Mouse (Mus musculus) stomach, embryonic 14.5 days (tissue): ENCODE data around the gene Wbp11. TPM values are rescaled to one million over a fixed set of nuclear protein-coding genes. Genes with fewer than 3 reads are reported as not detected.

Experiments used
- ATAC-seq: fragments of 200-750 bp; cut with Nextera tagmentation; 2 replicates; pipeline ENCODE4 v1.8.0; 2017; ENCODE audit warnings: low read depth, moderate TSS enrichment; ENCODE audit not compliant: insufficient number of reproducible peaks, insufficient read depth, low FRiP score
- H3K27ac ChIP-seq: fragments of 300-500 bp; sonication (generic); 2 replicates; pipeline ENCODE4 v1.5.1; 2014; ENCODE audit warnings: mild to moderate bottlenecking, low read length, moderate library complexity, mixed read lengths
- H3K27me3 ChIP-seq: fragments of 300-500 bp; sonication (generic); 2 replicates; pipeline ENCODE4 v1.6.1; 2014; ENCODE audit warnings: low read length, control low read depth, mixed read lengths; ENCODE audit not compliant: control insufficient read depth, insufficient read depth
- H3K36me3 ChIP-seq: fragments of 300-500 bp; sonication (generic); 2 replicates; pipeline ENCODE4 v1.6.1; 2014; ENCODE audit warnings: mild to moderate bottlenecking, control low read depth, low read length, moderate library complexity, mixed read lengths; ENCODE audit not compliant: control insufficient read depth, insufficient read depth
- H3K4me1 ChIP-seq: fragments of 300-500 bp; sonication (generic); 2 replicates; pipeline ENCODE4 v1.6.1; 2014; ENCODE audit warnings: low read length, control low read depth, mixed read lengths; ENCODE audit not compliant: control insufficient read depth, insufficient read depth
- H3K4me2 ChIP-seq: fragments of 300-500 bp; sonication (generic); replicated peaks from 2 replicates; pipeline ENCODE4 v1.6.1; 2014; ENCODE audit warnings: low read depth, low read length, control low read depth
- H3K4me3 ChIP-seq: fragments of 300-500 bp; sonication (generic); 2 replicates; pipeline ENCODE4 v1.5.1; 2014; ENCODE audit warnings: low read depth, low read length, control low read depth
- H3K9ac ChIP-seq: fragments of 300-500 bp; sonication (generic); replicated peaks from 2 replicates; pipeline ENCODE4 v1.6.1; 2014; ENCODE audit warnings: low read depth, mild to moderate bottlenecking, control low read depth, low read length, moderate library complexity, mixed read lengths
- H3K9me3 ChIP-seq: fragments of 300-500 bp; sonication (generic); 2 replicates; pipeline ENCODE4 v1.6.1; 2016; ENCODE audit warnings: low read depth, low read length, control low read depth; ENCODE audit not compliant: control insufficient read depth
- WGBS: fragments of 180-500 bp; shearing (Covaris S2); extraction: QIAGEN DNeasy Blood & Tissue Kit; methylation state at CpG from one replicate; pipeline ENCODE4 v1.1.7; 2014; 5-methylcytosine and 5-hydroxymethylcytosine counted together
- polyA plus RNA-seq: library from polyadenylated mRNA; unstranded; fragments of >200 nt; fragmentation: Nextera tagmentation; extraction: Ambion mirVana; gene quantifications from 2 replicates; pipeline ENCODE4 v1.2.1, GENCODE M21; 2014

The Wbp11 gene
- polyA plus RNA-seq, 1 experiment from 2014 or later: 103 TPM

GRCm38 (mm10) chr6:136848971-136849370 is 20.9 kb upstream of the Wbp11 start:
- Histone ChIP-seq H3K4me3 (no peak overlapping the region), H3K4me2 (no peak overlapping the region), H3K36me3 (no peaks in the 10 kb centered on the region), H3K9me3 (no peaks in the 10 kb centered on the region), H3K27ac (no peak overlapping the region), H3K27me3 (no peaks in the 10 kb centered on the region), H3K4me1 (0 out of 2 replicates have a peak, but pooled peaks cover 2% of the 10 kb centered on the region), H3K9ac (no peak overlapping the region)
- no peak for ATAC-seq
- 88% methylated on average over 5 of the region's 5 CpGs for WGBS

DNA sequence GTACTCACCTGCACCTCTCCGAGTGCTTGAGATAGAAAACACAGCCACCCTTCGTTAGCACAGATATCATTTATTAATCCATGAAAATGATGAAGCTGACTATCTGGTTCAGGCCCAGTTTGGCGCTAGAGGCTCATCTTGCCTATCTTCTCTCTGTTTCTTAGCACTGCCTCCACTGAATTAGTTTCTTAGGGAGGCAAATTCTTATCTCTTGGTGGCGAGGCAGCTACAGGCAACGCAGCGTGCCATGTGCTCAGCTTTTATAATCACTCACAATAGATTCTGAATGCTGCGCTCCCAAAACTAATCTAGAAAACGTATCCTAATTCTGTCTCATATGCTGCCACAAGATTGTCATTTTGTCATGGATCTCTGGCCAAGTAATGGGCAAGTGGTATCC is 20.4 kb upstream of the Wbp11 start:
- no peak for ATAC-seq

DNA sequence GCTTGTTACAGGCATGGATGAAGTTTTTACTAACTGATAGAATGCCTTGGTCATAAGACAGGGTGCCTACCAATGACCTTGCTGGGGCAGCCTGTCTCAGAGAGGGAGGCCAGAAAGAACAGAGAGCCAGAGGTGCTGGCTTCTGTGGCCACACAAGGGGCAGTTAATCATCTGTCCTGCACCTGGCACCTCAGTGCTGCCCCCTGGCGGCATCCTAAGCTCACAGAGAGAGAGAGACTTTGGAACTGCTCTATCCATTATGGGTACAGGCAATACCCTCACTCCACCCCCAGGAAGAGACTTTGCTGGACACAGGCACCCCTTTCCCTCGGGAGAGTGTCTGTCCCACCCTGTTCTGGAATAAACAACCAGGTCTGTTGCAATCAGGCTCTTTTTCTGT is 19.8 kb upstream of the Wbp11 start:
- Histone ChIP-seq H3K27me3 (no peaks in the 10 kb centered on the region), H3K9me3 (no peaks in the 10 kb centered on the region), H3K27ac (no peak overlapping the region), H3K4me1 (0 out of 2 replicates have a peak, but pooled peaks cover 1% of the 10 kb centered on the region), H3K4me3 (no peak overlapping the region), H3K9ac (no peak overlapping the region), H3K4me2 (no peak overlapping the region), H3K36me3 (no peaks in the 10 kb centered on the region)
- 0 out of 2 replicates have a peak, but pooled peaks have one; percentile 23 for ATAC-seq
- 26% methylated on average over 2 of the region's 2 CpGs for WGBS

More for the DNA sequence above, 20.4 kb upstream of the Wbp11 start:
- Histone ChIP-seq H3K27ac (no peak overlapping the region), H3K9ac (no peak overlapping the region), H3K4me2 (no peak overlapping the region), H3K4me3 (no peak overlapping the region), H3K36me3 (no peaks in the 10 kb centered on the region), H3K4me1 (0 out of 2 replicates have a peak, but pooled peaks cover 2% of the 10 kb centered on the region), H3K9me3 (no peaks in the 10 kb centered on the region), H3K27me3 (no peaks in the 10 kb centered on the region)
- WGBS: 84% methylated on average over 8 of the region's 8 CpGs

- H3K4me1 ChIP-seq: no peaks in the 10 kb centered on the region
- no peaks in the 10 kb centered on the region for H3K9me3 ChIP-seq
- no peaks in the 10 kb centered on the region for H3K27me3 ChIP-seq
- H3K4me3 ChIP-seq: no peak overlapping the region
- H3K4me2 ChIP-seq: no peak overlapping the region
- H3K36me3 ChIP-seq: no peaks in the 10 kb centered on the region
- no peak overlapping the region for H3K9ac ChIP-seq
- H3K27ac ChIP-seq: no peak overlapping the region
- no peak for ATAC-seq
- WGBS: 87% methylated on average over 3 of the region's 3 CpGs
Observed at GRCm38 (mm10) chr6:136847267-136847666, 19.2 kb upstream of the Wbp11 start.

- no peak for ATAC-seq
- WGBS: 79% methylated on average over 5 of the region's 5 CpGs
Observed at GRCm38 (mm10) chr6:136845706-136846480, 17.9 kb upstream of the Wbp11 start.

GRCm38 (mm10) chr6:136844903-136845302 is 16.9 kb upstream of the Wbp11 start:
- Histone ChIP-seq H3K9ac (no peak overlapping the region), H3K27ac (no peak overlapping the region), H3K36me3 (no peaks in the 10 kb centered on the region), H3K27me3 (no peaks in the 10 kb centered on the region), H3K9me3 (no peaks in the 10 kb centered on the region), H3K4me1 (no peaks in the 10 kb centered on the region), H3K4me3 (no peak overlapping the region), H3K4me2 (no peak overlapping the region)
- ATAC-seq: no peak
- 64% methylated on average over 2 of the region's 2 CpGs for WGBS

More at GRCm38 (mm10) chr6:136845706-136846480, 17.9 kb upstream of the Wbp11 start:
- H3K4me3 ChIP-seq: no peak overlapping the region
- no peaks in the 10 kb centered on the region for H3K36me3 ChIP-seq
- no peak overlapping the region for H3K4me2 ChIP-seq
- no peaks in the 10 kb centered on the region for H3K9me3 ChIP-seq
- no peaks in the 10 kb centered on the region for H3K27me3 ChIP-seq
- no peak overlapping the region for H3K9ac ChIP-seq
- H3K27ac ChIP-seq: no peak overlapping the region
- H3K4me1 ChIP-seq: no peaks in the 10 kb centered on the region

DNA sequence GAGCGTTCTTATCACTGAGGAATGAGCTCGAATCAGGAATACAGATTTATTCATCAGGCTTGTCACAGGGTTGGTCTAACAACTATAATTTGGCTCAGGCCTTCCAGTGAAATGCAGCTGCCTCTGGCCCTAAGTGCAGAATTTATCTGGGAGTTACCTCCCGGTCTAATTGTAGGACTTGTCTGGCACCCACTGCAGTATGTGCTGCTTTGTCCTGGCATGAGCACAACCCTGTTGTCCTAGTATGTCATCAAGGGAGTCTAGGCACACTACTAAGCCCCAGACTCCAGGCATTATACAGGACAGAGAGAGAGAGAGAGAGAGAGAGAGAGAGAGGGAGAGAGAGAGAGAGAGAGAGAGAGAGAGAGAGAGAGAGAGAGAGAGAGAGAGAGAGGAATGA is 9.3 kb upstream of the Wbp11 start:
- no peak overlapping the region for H3K4me3 ChIP-seq
- H3K9me3 ChIP-seq: no peaks in the 10 kb centered on the region
- H3K4me2 ChIP-seq: no peak overlapping the region
- H3K27me3 ChIP-seq: no peaks in the 10 kb centered on the region
- no peak overlapping the region for H3K9ac ChIP-seq
- H3K36me3 ChIP-seq: no peaks in the 10 kb centered on the region
- H3K27ac ChIP-seq: no peak overlapping the region
- ATAC-seq: no peak
- no peaks in the 10 kb centered on the region for H3K4me1 ChIP-seq
- 80% methylated on average over 3 of the region's 3 CpGs for WGBS

- H3K4me3 ChIP-seq: no peak within 1 kb of the TSS
- no peaks in the 10 kb centered on the region for H3K36me3 ChIP-seq
- H3K27ac ChIP-seq: no peak within 1 kb of the TSS
- no peak for ATAC-seq
- H3K9ac ChIP-seq: no peak within 1 kb of the TSS
- 48% methylated on average over 4 of the region's 4 CpGs for WGBS
- no peak within 1 kb of the TSS for H3K4me2 ChIP-seq
- H3K4me1 ChIP-seq: no peaks in the 10 kb centered on the region
- H3K27me3 ChIP-seq: no peaks in the 10 kb centered on the region
- no peaks in the 10 kb centered on the region for H3K9me3 ChIP-seq
Observed at GRCm38 (mm10) chr6:136835352-136835751, 7.3 kb upstream of the Wbp11 start, which contains the start of gene Smco3. TSS of gene Smco3 (minus strand) at chr6:136835452.
